Mouse (Mus musculus): Measurements from ENCODE around the gene Zbtb45.
A peak's percentile ranks its signal among the peaks of the same experiment; 100 is the strongest.

- no peak for TF ChIP-seq TCF12 (IDR thresholded peaks at IDR 0.05; ENCODE audit: low read depth, low read length)
- peak in 2 of 3 experiments; percentile 20 to 68; a peak in 4 of 6 replicates for TF ChIP-seq CTCF (IDR thresholded peaks at IDR 0.05 in 2 of 3, conservative IDR thresholded peaks at IDR 0.05 in 1 of 3; ENCODE audit: control insufficient read depth in 1 of 3, insufficient read depth in 1 of 3, low read depth in 2 of 3, low read length in 3 of 3, poor library complexity in 1 of 3, severe bottlenecking in 1 of 3)
- TF ChIP-seq POLR2A (IDR thresholded peaks at IDR 0.05; ENCODE audit: control insufficient read depth in 1 of 2, insufficient read depth in 1 of 2, low read depth in 1 of 2, low read length in 2 of 2, poor library complexity in 1 of 2), result no peak
- TF ChIP-seq SIN3A (IDR thresholded peaks at IDR 0.05; ENCODE audit: low read length), result 0 out of 2 replicates have a peak, but pooled peaks have one; percentile 33
- no peak for TF ChIP-seq POLR2AphosphoS5 (IDR thresholded peaks at IDR 0.05; ENCODE audit: borderline replicate concordance, low read depth, low read length)
- TF ChIP-seq MAFK (IDR thresholded peaks at IDR 0.05; ENCODE audit: borderline replicate concordance, low read depth, low read length), result peak; percentile 64; the same call in 1 of the 2 replicates
- no peak for TF ChIP-seq JUND (IDR thresholded peaks at IDR 0.05; ENCODE audit: low read depth, low read length)
- no peak for TF ChIP-seq NRF1 (IDR thresholded peaks at IDR 0.05; ENCODE audit: insufficient read depth, low read depth, low read length, poor library complexity, severe bottlenecking)
- TF ChIP-seq POLR2AphosphoS2 (IDR thresholded peaks at IDR 0.05; ENCODE audit: low read length), result no peak
- TF ChIP-seq MAZ (IDR thresholded peaks at IDR 0.05; ENCODE audit: low read depth, low read length), result no peak
- peak; percentile 74 for TF ChIP-seq MAX (IDR thresholded peaks at IDR 0.05; ENCODE audit: low read length)
- peak in 1 of 2 experiments; percentile 33; a peak in 1 of 4 replicates for TF ChIP-seq EP300 (IDR thresholded peaks at IDR 0.05; ENCODE audit: low read depth in 1 of 2, low read length in 2 of 2)
- peak; percentile 54 for TF ChIP-seq SMC3 (IDR thresholded peaks at IDR 0.05; ENCODE audit: low read depth, low read length)
- TF ChIP-seq NELFE (IDR thresholded peaks at IDR 0.05; ENCODE audit: low read depth, low read length), result no peak
Measured at GRCm38 (mm10) chr7:12954896-12955295, 54.9 kb downstream of the Zbtb45 start.
